Mouse (Mus musculus) kidney, embryonic 14.5 days (tissue): ENCODE measurements around the gene Olfr328. TPM values are rescaled to one million over a fixed set of nuclear protein-coding genes. Genes with fewer than 3 reads are reported as not detected.

Source experiments
- ATAC-seq: fragments of 200-750 bp; cut with Nextera tagmentation; 2 replicates; pipeline ENCODE4 v1.8.0; 2017; ENCODE audit warnings: moderate number of reproducible peaks, mild to moderate bottlenecking, moderate TSS enrichment, moderate library complexity; ENCODE audit not compliant: low FRiP score, low TSS enrichment
- H3K27ac ChIP-seq: fragments of 300-500 bp; sonication (generic); 2 replicates; pipeline ENCODE4 v1.5.1; 2014; ENCODE audit warnings: low read depth, mild to moderate bottlenecking, low read length, moderate library complexity, mixed read lengths
- H3K27me3 ChIP-seq: fragments of 300-500 bp; sonication (generic); 2 replicates; pipeline ENCODE4 v1.6.1; 2014; ENCODE audit warnings: mild to moderate bottlenecking, low read length; ENCODE audit not compliant: control insufficient read depth, insufficient read depth
- H3K36me3 ChIP-seq: fragments of 300-500 bp; sonication (generic); 2 replicates; pipeline ENCODE4 v1.6.1; 2014; ENCODE audit warnings: low read length, mixed read lengths; ENCODE audit not compliant: control insufficient read depth, insufficient read depth
- H3K4me1 ChIP-seq: fragments of 300-500 bp; sonication (generic); 2 replicates; pipeline ENCODE4 v1.6.1; 2014; ENCODE audit warnings: low read length, mixed read lengths; ENCODE audit not compliant: control insufficient read depth, insufficient read depth
- H3K4me2 ChIP-seq: fragments of 300-500 bp; sonication (generic); replicated peaks from 2 replicates; pipeline ENCODE4 v1.6.1; 2014; ENCODE audit warnings: low read depth, mild to moderate bottlenecking, low read length
- H3K4me3 ChIP-seq: fragments of 300-500 bp; sonication (generic); 2 replicates; pipeline ENCODE4 v1.5.1; 2014; ENCODE audit warnings: mild to moderate bottlenecking, low read length
- H3K9ac ChIP-seq: fragments of 300-500 bp; sonication (generic); 2 replicates; pipeline ENCODE4 v1.6.1; 2014; ENCODE audit warnings: low read depth, mild to moderate bottlenecking, low read length, moderate library complexity
- H3K9me3 ChIP-seq: fragments of 300-500 bp; sonication (generic); 2 replicates; pipeline ENCODE4 v1.6.1; 2016; ENCODE audit warnings: low read length; ENCODE audit not compliant: control insufficient read depth
- WGBS: fragments of 180-500 bp; shearing (Covaris S2); extraction: QIAGEN DNeasy Blood & Tissue Kit; methylation state at CpG from one replicate; pipeline ENCODE4 v1.1.7; 2014; 5-methylcytosine and 5-hydroxymethylcytosine counted together
- polyA plus RNA-seq: library from polyadenylated mRNA; unstranded; fragments of >200 nt; fragmentation: Nextera tagmentation; extraction: Ambion mirVana; gene quantifications from 2 replicates; pipeline ENCODE4 v1.2.1, GENCODE M21; 2014

The Olfr328 gene
- 0.07 and 0.18 TPM in 2 replicates for polyA plus RNA-seq

DNA sequence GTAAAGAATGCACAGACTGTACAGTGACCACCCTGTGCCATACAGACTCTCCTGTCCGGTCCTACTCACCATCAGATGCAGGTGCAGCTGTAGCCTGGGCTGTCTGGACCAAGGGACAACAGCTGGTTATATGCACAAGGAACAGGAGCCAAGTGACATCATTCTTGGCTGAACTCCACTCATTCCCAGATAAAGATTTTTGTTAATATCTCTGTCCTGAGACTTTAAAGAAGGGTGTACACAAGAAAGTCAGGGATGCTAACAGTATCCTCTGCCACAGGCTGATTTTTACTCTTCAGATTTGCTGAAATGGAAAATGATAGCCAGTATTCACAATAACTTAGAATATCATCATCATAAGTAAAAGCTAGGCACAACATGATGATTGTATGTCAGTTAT is at the start of gene Olfr328:
Gene Olfr328, minus strand, starts transcription at position 101 of the 400 bp plus-strand sequence.
- no peak for ATAC-seq
- Histone ChIP-seq H3K9ac (no peak within 1 kb of the TSS), H3K4me1 (no peaks in the 10 kb centered on the region), H3K4me3 (no peak within 1 kb of the TSS), H3K9me3 (no peaks in the 10 kb centered on the region), H3K36me3 (no peaks in the 10 kb centered on the region), H3K27ac (no peak within 1 kb of the TSS), H3K4me2 (no peak within 1 kb of the TSS), H3K27me3 (no peaks in the 10 kb centered on the region; the same call in 1 of the 2 replicates)
- 95% methylated on average over 1 of the region's 1 CpGs for WGBS

DNA sequence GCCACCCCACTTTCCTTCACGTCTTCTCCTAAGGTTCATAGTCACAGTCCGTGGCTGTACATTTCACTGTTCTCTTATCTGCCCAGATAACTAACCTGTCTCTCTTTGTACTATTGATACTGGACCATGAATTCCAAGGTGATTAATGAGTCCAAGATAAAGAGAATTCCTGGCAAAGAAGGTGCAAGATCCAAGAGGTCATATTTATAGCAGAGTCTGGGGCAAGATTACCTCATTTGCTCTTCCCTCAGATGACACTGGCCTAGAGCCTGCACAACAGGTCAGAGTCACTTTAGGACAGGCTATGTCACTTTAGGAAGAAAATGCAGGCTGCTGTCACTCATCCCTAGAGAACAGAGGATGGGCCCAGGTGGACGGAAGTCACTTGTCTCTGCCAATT is 49.8 kb upstream of the Olfr328 start:
- Histone ChIP-seq H3K27ac (no peak overlapping the region), H3K36me3 (no peaks in the 10 kb centered on the region), H3K27me3 (no peaks in the 10 kb centered on the region), H3K4me1 (no peaks in the 10 kb centered on the region), H3K4me3 (no peak overlapping the region), H3K9me3 (0 out of 2 replicates have a peak, but pooled peaks cover 2% of the 10 kb centered on the region), H3K4me2 (no peak overlapping the region), H3K9ac (no peak overlapping the region)
- no peak for ATAC-seq
- WGBS = 78% methylated on average over 3 of the region's 3 CpGs

DNA sequence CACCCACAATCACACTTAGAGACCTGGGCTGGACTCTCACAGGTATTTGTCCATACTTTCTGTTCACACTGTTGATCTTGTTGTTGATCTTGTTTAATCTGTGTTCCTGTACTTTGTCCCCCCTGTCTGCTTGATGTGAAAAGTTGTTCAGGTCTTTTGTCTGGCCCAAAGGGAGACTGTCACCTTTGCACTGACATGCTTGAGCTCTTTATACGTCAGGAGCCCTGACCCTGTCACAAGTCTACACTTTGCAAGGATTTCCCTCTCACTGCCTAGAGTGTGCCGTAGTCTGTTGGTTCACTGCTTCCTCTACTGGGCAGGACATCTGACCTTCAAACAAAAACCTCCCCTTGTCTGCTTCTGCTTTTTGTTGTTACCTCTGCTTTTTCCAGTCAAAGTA is 49.3 kb upstream of the Olfr328 start:
- H3K27ac ChIP-seq = no peak overlapping the region
- H3K4me3 ChIP-seq = no peak overlapping the region
- no peak overlapping the region for H3K4me2 ChIP-seq
- ATAC-seq = no peak
- H3K9ac ChIP-seq = no peak overlapping the region
- 0 out of 2 replicates have a peak, but pooled peaks cover 2% of the 10 kb centered on the region for H3K9me3 ChIP-seq
- no peaks in the 10 kb centered on the region for H3K27me3 ChIP-seq
- no peaks in the 10 kb centered on the region for H3K36me3 ChIP-seq
- H3K4me1 ChIP-seq = no peaks in the 10 kb centered on the region
- 57% methylated on average over 2 of the region's 2 CpGs for WGBS

DNA sequence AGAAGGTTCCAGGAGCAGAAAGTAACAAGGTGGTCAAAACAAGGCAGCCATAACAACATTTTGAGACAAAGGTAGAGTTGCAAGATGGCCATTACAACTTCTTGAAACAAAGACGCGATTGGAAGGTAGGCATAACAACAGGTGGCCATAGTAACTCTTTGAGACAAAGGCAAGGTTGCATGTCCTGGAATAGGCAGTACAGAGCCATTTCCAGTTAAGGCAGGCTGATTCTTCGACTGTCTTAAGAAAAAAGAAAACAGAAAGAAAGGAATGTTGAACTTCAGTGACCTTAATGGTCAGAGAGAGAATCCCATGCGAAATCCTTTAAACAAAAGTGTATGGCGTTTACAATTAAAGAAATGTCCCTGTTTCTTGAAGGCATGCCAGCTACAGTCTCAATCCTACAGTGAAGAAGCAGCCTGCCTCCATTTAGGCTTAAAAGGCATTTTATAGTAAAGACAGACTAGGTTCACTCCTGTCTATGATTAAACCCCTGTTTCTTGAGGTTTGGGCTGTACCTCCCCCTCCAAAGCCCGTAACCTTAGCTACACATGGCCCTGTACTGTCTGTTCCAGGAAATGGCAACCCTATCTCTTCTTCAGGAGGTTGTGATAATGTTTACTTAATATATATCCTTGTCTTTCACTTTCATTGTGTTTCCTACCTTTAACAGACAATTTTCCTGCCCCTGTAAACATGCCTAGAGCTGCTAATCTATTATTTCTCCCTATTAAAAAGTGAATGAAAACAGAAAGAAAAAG is 47.5 kb upstream of the Olfr328 start:
- no peak for ATAC-seq
- WGBS = 76% methylated on average over 6 of the region's 6 CpGs
- no peaks in the 10 kb centered on the region for H3K4me1 ChIP-seq
- H3K27ac ChIP-seq = no peak overlapping the region
- H3K4me3 ChIP-seq = no peak overlapping the region
- no peaks in the 10 kb centered on the region for H3K27me3 ChIP-seq
- H3K36me3 ChIP-seq = no peaks in the 10 kb centered on the region
- H3K9ac ChIP-seq = no peak overlapping the region
- H3K4me2 ChIP-seq = no peak overlapping the region
- 0 out of 2 replicates have a peak, but pooled peaks cover 2% of the 10 kb centered on the region for H3K9me3 ChIP-seq

GRCm38 (mm10) chr11:58602062-58602461 is 46.6 kb upstream of the Olfr328 start:
- Histone ChIP-seq H3K4me2 (no peak overlapping the region), H3K27me3 (no peaks in the 10 kb centered on the region), H3K9ac (no peak overlapping the region), H3K4me3 (no peak overlapping the region), H3K4me1 (no peaks in the 10 kb centered on the region), H3K9me3 (0 out of 2 replicates have a peak, but pooled peaks cover 2% of the 10 kb centered on the region), H3K27ac (no peak overlapping the region), H3K36me3 (no peaks in the 10 kb centered on the region)
- no peak for ATAC-seq

DNA sequence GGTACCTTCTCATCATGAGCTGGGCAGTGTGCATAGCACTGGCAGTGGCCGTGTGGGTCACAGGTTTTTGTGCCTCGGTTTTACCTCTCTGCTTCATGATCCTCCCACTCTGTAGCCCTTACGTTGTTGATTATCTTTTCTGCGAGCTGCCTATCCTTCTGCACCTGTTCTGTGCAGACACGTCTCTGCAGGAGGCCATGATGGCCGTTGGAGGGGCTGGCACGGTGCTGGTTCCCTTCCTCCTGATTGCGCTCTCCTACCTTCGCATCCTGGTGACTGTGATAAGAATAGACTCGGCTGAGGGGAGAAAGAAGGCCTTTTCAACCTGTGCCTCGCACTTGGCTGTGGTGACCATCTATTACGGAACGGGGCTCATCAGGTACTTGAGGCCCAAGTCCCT is 42.4 kb upstream of the Olfr328 start:
- Histone ChIP-seq H3K9me3 (no peaks in the 10 kb centered on the region), H3K4me1 (no peaks in the 10 kb centered on the region), H3K4me2 (no peak overlapping the region), H3K27me3 (no peaks in the 10 kb centered on the region), H3K27ac (no peak overlapping the region), H3K9ac (no peak overlapping the region), H3K4me3 (no peak overlapping the region), H3K36me3 (no peaks in the 10 kb centered on the region)
- 88% methylated on average over 13 of the region's 13 CpGs for WGBS
- ATAC-seq = no peak

- H3K4me1 ChIP-seq = no peaks in the 10 kb centered on the region
- ATAC-seq = no peak
- H3K9me3 ChIP-seq = no peaks in the 10 kb centered on the region
- H3K4me3 ChIP-seq = no peak within 1 kb of the TSS
- no peak within 1 kb of the TSS for H3K4me2 ChIP-seq
- no peaks in the 10 kb centered on the region for H3K27me3 ChIP-seq
- no peak within 1 kb of the TSS for H3K9ac ChIP-seq
- no peak within 1 kb of the TSS for H3K27ac ChIP-seq
- 85% methylated on average over 6 of the region's 6 CpGs for WGBS
- H3K36me3 ChIP-seq = no peaks in the 10 kb centered on the region
Observed at GRCm38 (mm10) chr11:58594814-58595213, 39.4 kb upstream of the Olfr328 start, which contains the start of gene Olfr324. Olfr324 (plus strand) TSS chr11:58595114.

- ATAC-seq = no peak
- H3K27ac ChIP-seq = no peak overlapping the region
- no peak overlapping the region for H3K4me3 ChIP-seq
- H3K4me2 ChIP-seq = no peak overlapping the region
- H3K9me3 ChIP-seq = no peaks in the 10 kb centered on the region
- no peaks in the 10 kb centered on the region for H3K36me3 ChIP-seq
- 68% methylated on average over 3 of the region's 3 CpGs for WGBS
- no peaks in the 10 kb centered on the region for H3K4me1 ChIP-seq
- no peak overlapping the region for H3K9ac ChIP-seq
- H3K27me3 ChIP-seq = no peaks in the 10 kb centered on the region
Observed at GRCm38 (mm10) chr11:58588620-58589250, 33.3 kb upstream of the Olfr328 start.

- WGBS = 72% methylated on average over 7 of the region's 7 CpGs
- no peaks in the 10 kb centered on the region for H3K4me1 ChIP-seq
- H3K27ac ChIP-seq = no peak overlapping the region
- H3K36me3 ChIP-seq = no peaks in the 10 kb centered on the region
- no peak overlapping the region for H3K4me2 ChIP-seq
- H3K27me3 ChIP-seq = no peaks in the 10 kb centered on the region
- H3K9ac ChIP-seq = no peak overlapping the region
- H3K4me3 ChIP-seq = no peak overlapping the region
- ATAC-seq = no peak
- H3K9me3 ChIP-seq = no peaks in the 10 kb centered on the region
Observed at GRCm38 (mm10) chr11:58587898-58588348, 32.5 kb upstream of the Olfr328 start.
